Mouse (Mus musculus) hindbrain, postnatal 0 days (tissue): ENCODE results near the gene Psmd7. TPM values are rescaled to one million over a fixed set of nuclear protein-coding genes. Genes with fewer than 3 reads are reported as not detected.
A peak's percentile ranks its signal among the peaks of the same experiment; 100 is the strongest.

ENCODE experiments used
- ATAC-seq: fragments of 200-750 bp; cut with Nextera tagmentation; 2 replicates; pipeline ENCODE4 v1.8.0; 2017; ENCODE audit warnings: mild to moderate bottlenecking, moderate TSS enrichment, moderate library complexity
- DNase-seq: peaks from one replicate; pipeline ENCODE4 v3.0.0-alpha.2; 2015; ENCODE audit warnings: low spot score
- H3K27ac ChIP-seq: fragments of 300-500 bp; sonication (generic); 2 replicates; pipeline ENCODE4 v1.5.1; 2014; ENCODE audit warnings: mild to moderate bottlenecking
- H3K27me3 ChIP-seq: fragments of 300-500 bp; sonication (generic); 2 replicates; pipeline ENCODE4 v1.6.1; 2014; ENCODE audit warnings: low read length, mixed read lengths; ENCODE audit not compliant: insufficient read depth
- H3K36me3 ChIP-seq: fragments of 300-500 bp; sonication (generic); 2 replicates; pipeline ENCODE4 v1.6.1; 2014; ENCODE audit warnings: low read length, mixed read lengths; ENCODE audit not compliant: insufficient read depth
- H3K4me1 ChIP-seq: fragments of 300-500 bp; sonication (generic); 2 replicates; pipeline ENCODE4 v1.6.1; 2014; ENCODE audit warnings: antibody characterized with exemption, low read length, mixed read lengths; ENCODE audit not compliant: insufficient read depth
- H3K4me2 ChIP-seq: fragments of 300-500 bp; sonication (generic); 2 replicates; pipeline ENCODE4 v1.6.1; 2014; ENCODE audit warnings: low read depth, mild to moderate bottlenecking, low read length, moderate library complexity, mixed read lengths
- H3K4me3 ChIP-seq: fragments of 300-500 bp; sonication (generic); 2 replicates; pipeline ENCODE4 v1.5.1; 2014; ENCODE audit warnings: low read length
- H3K9ac ChIP-seq: fragments of 300-500 bp; sonication (generic); replicated peaks from 2 replicates; pipeline ENCODE4 v1.6.1; 2014; ENCODE audit warnings: mild to moderate bottlenecking, low read length, moderate library complexity, mixed read lengths
- H3K9me3 ChIP-seq: fragments of 300-500 bp; sonication (generic); 2 replicates; pipeline ENCODE4 v1.6.1; 2016; ENCODE audit warnings: low read length, mixed read lengths
- CTCF ChIP-seq: IDR thresholded peaks from 2 replicates; pipeline ENCODE4 v1.5.1; 2016; ENCODE audit warnings: antibody characterized with exemption, control low read depth, low read depth
- WGBS: fragments of 180-500 bp; shearing (Covaris S2); extraction: QIAGEN DNeasy Blood & Tissue Kit; methylation state at CpG from one replicate; pipeline ENCODE4 v1.1.7; 2014; 5-methylcytosine and 5-hydroxymethylcytosine counted together
- polyA plus RNA-seq: library from polyadenylated mRNA; unstranded; fragments of >200 nt; fragmentation: Nextera tagmentation; extraction: Ambion mirVana; gene quantifications from 2 replicates; pipeline ENCODE4 v1.2.1, GENCODE M21; 2015
- total RNA-seq: library from RNA; depleted of rRNA; stranded (reverse); fragments of >200 nt; gene quantifications from 2 replicates; pipeline ENCODE4 v1.2.3, GENCODE M21; 2014

The Psmd7 gene
- total and polyA plus RNA-seq, 2 experiments from 2014 or later = 34.4 to 257 TPM

- no peak overlapping the region for H3K4me2 ChIP-seq
- H3K4me3 ChIP-seq = no peak overlapping the region
- no peak for TF ChIP-seq CTCF
- DNase-seq = no peak
- no peak overlapping the region for H3K9ac ChIP-seq
- no peaks in the 10 kb centered on the region for H3K27me3 ChIP-seq
- H3K36me3 ChIP-seq = no peaks in the 10 kb centered on the region
- H3K27ac ChIP-seq = no peak overlapping the region
- H3K4me1 ChIP-seq = no peaks in the 10 kb centered on the region
- 82% methylated on average over 9 of the region's 9 CpGs for WGBS
- no peak for ATAC-seq
- no peaks in the 10 kb centered on the region for H3K9me3 ChIP-seq
Observed at GRCm38 (mm10) chr8:107599691-107600090, 11.4 kb upstream of the Psmd7 start.

GRCm38 (mm10) chr8:107597731-107598130, 9.5 kb upstream of the Psmd7 start:
- Histone ChIP-seq H3K4me2 (no peak overlapping the region), H3K27me3 (no peaks in the 10 kb centered on the region), H3K9me3 (no peaks in the 10 kb centered on the region), H3K4me3 (no peak overlapping the region), H3K4me1 (no peaks in the 10 kb centered on the region), H3K9ac (no peak overlapping the region), H3K36me3 (no peaks in the 10 kb centered on the region), H3K27ac (no peak overlapping the region)
- TF ChIP-seq CTCF = no peak
- no peak for DNase-seq
- no peak for ATAC-seq
- WGBS = 62% methylated on average over 1 of the region's 1 CpGs

GRCm38 (mm10) chr8:107594817-107595216, 6.6 kb upstream of the Psmd7 start:
- Histone ChIP-seq H3K27ac (no peak overlapping the region), H3K9me3 (no peaks in the 10 kb centered on the region), H3K4me3 (no peak overlapping the region), H3K27me3 (no peaks in the 10 kb centered on the region), H3K9ac (no peak overlapping the region), H3K36me3 (no peaks in the 10 kb centered on the region), H3K4me2 (no peak overlapping the region), H3K4me1 (no peaks in the 10 kb centered on the region)
- WGBS = 71% methylated on average over 6 of the region's 6 CpGs
- no peak for TF ChIP-seq CTCF
- ATAC-seq (no peak), DNase-seq (no peak)

GRCm38 (mm10) chr8:107593967-107594729, 5.9 kb upstream of the Psmd7 start:
- Histone ChIP-seq H3K36me3 (no peaks in the 10 kb centered on the region), H3K9me3 (no peaks in the 10 kb centered on the region), H3K4me3 (no peak overlapping the region), H3K9ac (no peak overlapping the region), H3K27me3 (no peaks in the 10 kb centered on the region), H3K4me2 (no peak overlapping the region), H3K4me1 (no peaks in the 10 kb centered on the region), H3K27ac (no peak overlapping the region)
- ATAC-seq (no peak), DNase-seq (no peak)
- 77% methylated on average over 6 of the region's 6 CpGs for WGBS
- no peak for TF ChIP-seq CTCF

- Histone ChIP-seq H3K36me3 (peaks cover 30% of the 10 kb centered on the region), H3K27ac (peak overlapping the region; percentile 87), H3K4me1 (no peaks in the 10 kb centered on the region; the same call in 1 of the 2 replicates), H3K9me3 (no peaks in the 10 kb centered on the region), H3K4me2 (peak overlapping the region; percentile 88), H3K4me3 (peak overlapping the region; percentile 94), H3K27me3 (no peaks in the 10 kb centered on the region), H3K9ac (peak overlapping the region; percentile 95)
- under 1% methylated on average over 17 of the region's 17 CpGs for WGBS
- TF ChIP-seq CTCF = no peak
- ATAC-seq (0 out of 2 replicates have a peak, but pooled peaks have one; percentile 11), DNase-seq (peak; percentile 39)
Observed at GRCm38 (mm10) chr8:107587429-107587994, 752 bp downstream of the Psmd7 start.

GRCm38 (mm10) chr8:107582136-107582535, 6.1 kb downstream of the Psmd7 start:
- 96% methylated on average over 11 of the region's 11 CpGs for WGBS

GRCm38 (mm10) chr8:107581536-107581935, 6.7 kb downstream of the Psmd7 start:
- 96% methylated on average over 4 of the region's 4 CpGs for WGBS
- H3K9me3 ChIP-seq = no peaks in the 10 kb centered on the region
- H3K36me3 ChIP-seq = peaks cover 62% of the 10 kb centered on the region
- ATAC-seq (no peak), DNase-seq (no peak)
- no peak overlapping the region for H3K27ac ChIP-seq
- H3K4me3 ChIP-seq = no peak overlapping the region
- TF ChIP-seq CTCF = no peak
- H3K9ac ChIP-seq = no peak overlapping the region
- H3K4me1 ChIP-seq = no peaks in the 10 kb centered on the region; the same call in 1 of the 2 replicates
- H3K4me2 ChIP-seq = no peak overlapping the region
- H3K27me3 ChIP-seq = no peaks in the 10 kb centered on the region

More at GRCm38 (mm10) chr8:107582136-107582535, 6.1 kb downstream of the Psmd7 start:
- Histone ChIP-seq H3K27me3 (no peaks in the 10 kb centered on the region), H3K9me3 (no peaks in the 10 kb centered on the region), H3K36me3 (peaks cover 62% of the 10 kb centered on the region), H3K27ac (no peak overlapping the region), H3K4me3 (no peak overlapping the region), H3K4me2 (no peak overlapping the region), H3K9ac (no peak overlapping the region), H3K4me1 (no peaks in the 10 kb centered on the region; the same call in 1 of the 2 replicates)
- TF ChIP-seq CTCF = no peak
- DNase-seq (no peak), ATAC-seq (no peak)
